Mouse (Mus musculus) lung, adult 18-20 months (tissue): ENCODE results near the gene Ntrk2.

Source experiments
- DNase-seq, 2 experiments: peaks; one replicate each; pipeline ENCODE4 v3.0.0; 2022; ENCODE audit warnings: mixed read lengths in 2 of 2

The Ntrk2 gene

GRCm38 (mm10) chr13:59143141-59143744, 336.9 kb downstream of the Ntrk2 start:
- DNase-seq: no peak

- no peak for DNase-seq
Measured at GRCm38 (mm10) chr13:59144321-59144856, 338.0 kb downstream of the Ntrk2 start.

- DNase-seq: peak; percentile 21 to 38
Measured at GRCm38 (mm10) chr13:59145677-59146555, 339.5 kb downstream of the Ntrk2 start.

GRCm38 (mm10) chr13:59146616-59147015, 340.2 kb downstream of the Ntrk2 start:
- DNase-seq: no peak

- DNase-seq: no peak
Measured at GRCm38 (mm10) chr13:59147976-59148375, 341.6 kb downstream of the Ntrk2 start.

GRCm38 (mm10) chr13:59148793-59149192, 342.4 kb downstream of the Ntrk2 start:
- DNase-seq: no peak

GRCm38 (mm10) chr13:59164015-59164414, 357.6 kb downstream of the Ntrk2 start:
- DNase-seq: no peak

- DNase-seq: no peak
Measured at GRCm38 (mm10) chr13:59173840-59174239, 367.5 kb downstream of the Ntrk2 start.

- no peak for DNase-seq
Measured at GRCm38 (mm10) chr13:59176021-59176420, 369.7 kb downstream of the Ntrk2 start.

- no peak for DNase-seq
Measured at GRCm38 (mm10) chr13:59176485-59176884, 370.1 kb downstream of the Ntrk2 start.

GRCm38 (mm10) chr13:59177003-59177402, 370.6 kb downstream of the Ntrk2 start:
- no peak for DNase-seq

GRCm38 (mm10) chr13:59179986-59180385, 373.6 kb downstream of the Ntrk2 start:
- DNase-seq: no peak

- DNase-seq: no peak
Measured at GRCm38 (mm10) chr13:59180781-59181180, 374.4 kb downstream of the Ntrk2 start.

GRCm38 (mm10) chr13:59181188-59181947, 375.0 kb downstream of the Ntrk2 start:
- no peak for DNase-seq

GRCm38 (mm10) chr13:59182630-59183029, 376.3 kb downstream of the Ntrk2 start:
- no peak for DNase-seq
